Mouse (Mus musculus): ENCODE measurements at regions not wholly inside any gene's neighbourhood (a gene's known extent, or its start where the extent isn't known, plus 50 kb on each side); places are given as distances from the start of the nearest gene placed in this dataset.

DNA sequence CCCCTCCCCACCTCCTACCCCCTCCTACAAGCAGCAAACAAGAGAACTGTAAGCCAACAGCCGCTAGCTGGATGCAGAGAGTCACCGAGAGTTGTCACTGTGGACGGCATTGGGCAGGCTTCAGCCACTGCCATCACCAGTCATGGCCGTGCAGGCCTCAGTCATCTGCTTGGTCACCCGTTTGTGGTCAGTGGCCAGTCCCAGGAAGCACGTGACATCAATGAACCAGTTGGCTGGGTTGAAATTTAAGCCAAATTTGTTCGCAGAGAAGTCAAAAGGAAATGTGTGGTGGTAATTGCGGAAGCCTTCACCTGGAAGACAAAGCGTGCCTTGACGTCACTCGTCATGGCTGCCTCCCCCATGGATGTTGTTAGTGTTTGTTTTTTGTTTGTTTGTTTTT lies 60.7 kb upstream of the Tmem150c start:
- Histone ChIP-seq H3K36me3 (no peaks in the 10 kb centered on the region), H3K27me3 (no peaks in the 10 kb centered on the region), H3K4me3 (no peak overlapping the region), H3K27ac (no peak overlapping the region), H3K9ac (no peak overlapping the region), H3K9me3 (no peaks in the 10 kb centered on the region), H3K4me1 (replicated peaks) (peaks cover 8% of the 10 kb centered on the region), H3K4me2 (no peak overlapping the region)
- WGBS, result 87% methylated on average over 11 of the region's 11 CpGs
- ATAC-seq (ENCODE audit: low FRiP score), result no peak

DNA sequence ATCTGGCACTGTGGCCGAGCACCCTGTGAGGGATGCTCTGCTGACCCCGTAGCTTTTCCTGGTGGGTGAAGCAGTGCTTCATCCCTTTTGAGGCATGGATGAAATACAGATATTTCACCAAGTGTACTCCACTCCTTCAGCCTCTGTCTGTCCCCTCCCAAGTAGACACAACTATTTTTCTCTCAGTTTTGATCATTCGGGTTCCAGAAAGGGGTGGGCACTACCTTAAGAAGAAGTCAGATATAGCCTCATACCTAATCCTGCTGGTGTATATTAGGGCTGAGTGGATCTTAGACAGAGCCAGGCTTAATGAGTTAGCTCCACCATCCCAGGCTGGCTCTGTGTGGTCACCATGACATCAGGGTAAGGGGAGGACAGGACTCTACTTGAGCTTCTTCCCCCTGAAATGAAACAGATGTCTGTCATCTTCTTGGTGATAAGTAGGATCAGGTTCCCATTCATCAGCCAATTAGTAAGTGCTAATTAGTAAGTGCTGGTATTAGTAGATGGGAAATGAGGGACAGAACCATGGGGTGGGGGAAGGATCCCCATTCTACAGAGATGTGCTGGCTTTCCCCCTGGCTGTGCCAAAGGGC lies 58.7 kb upstream of the Tmem150c start:
- Histone ChIP-seq H3K9me3 (no peaks in the 10 kb centered on the region), H3K9ac (no peak overlapping the region), H3K4me1 (replicated peaks) (peaks cover 8% of the 10 kb centered on the region), H3K27me3 (no peaks in the 10 kb centered on the region), H3K27ac (no peak overlapping the region), H3K36me3 (no peaks in the 10 kb centered on the region), H3K4me3 (no peak overlapping the region), H3K4me2 (no peak overlapping the region)
- ATAC-seq (ENCODE audit: low FRiP score), result no peak
- WGBS, result 94% methylated on average over 3 of the region's 3 CpGs

DNA sequence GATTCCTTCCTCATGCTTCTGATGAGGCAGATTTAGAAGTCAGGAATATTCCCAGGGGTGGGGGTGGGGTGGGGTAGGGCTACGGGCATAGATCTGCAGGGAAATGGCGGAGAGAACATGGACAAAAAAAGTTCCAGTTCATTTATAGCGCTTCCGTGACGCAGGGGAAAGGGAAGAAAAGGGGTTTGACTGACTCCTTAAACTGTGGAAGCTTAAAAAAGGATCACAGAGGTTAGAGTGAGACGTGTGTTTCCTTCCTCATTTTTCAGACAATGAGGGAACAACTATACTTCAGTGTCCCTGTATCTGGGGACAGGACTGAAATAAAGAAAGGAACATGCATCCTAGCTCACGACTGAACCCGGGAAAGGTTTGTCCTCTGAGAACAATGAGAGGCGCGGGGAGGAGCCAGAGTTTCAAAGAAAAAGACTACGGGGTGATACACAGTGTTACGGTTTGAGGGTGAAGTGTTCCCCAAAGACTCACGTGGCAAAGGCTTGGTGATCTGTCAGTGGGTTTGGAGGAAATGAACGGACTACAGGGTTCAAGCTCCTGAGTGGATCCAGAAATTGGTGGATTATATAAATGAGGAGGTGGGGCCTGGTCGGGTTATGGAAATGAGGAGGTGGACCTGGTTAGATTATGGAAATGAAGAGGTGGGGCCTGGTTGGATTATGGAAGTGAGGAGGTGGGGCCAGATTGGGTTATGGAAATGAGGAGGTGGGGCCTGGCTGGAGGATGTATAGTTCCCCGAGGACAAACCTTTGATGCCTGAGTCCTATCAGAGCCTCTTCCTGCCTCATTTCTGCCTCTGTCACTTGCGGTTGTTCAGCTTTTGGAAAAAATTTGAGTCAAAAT lies 57.8 kb upstream of the Tmem150c start:
- no peak for ATAC-seq (ENCODE audit: low FRiP score)
- Histone ChIP-seq H3K9me3 (no peaks in the 10 kb centered on the region), H3K9ac (no peak overlapping the region), H3K4me3 (no peak overlapping the region), H3K4me1 (replicated peaks) (peaks cover 8% of the 10 kb centered on the region), H3K27ac (no peak overlapping the region), H3K27me3 (no peaks in the 10 kb centered on the region), H3K36me3 (no peaks in the 10 kb centered on the region), H3K4me2 (no peak overlapping the region; the same call in 1 of the 2 replicates)
- WGBS, result 17% methylated on average over 17 of the region's 17 CpGs

GRCm38 (mm10) chr5:100213901-100214300 lies 54.3 kb upstream of the Tmem150c start:
- Histone ChIP-seq H3K27me3 (no peaks in the 10 kb centered on the region), H3K9me3 (no peaks in the 10 kb centered on the region), H3K9ac (no peak overlapping the region), H3K4me1 (replicated peaks) (0 out of 2 replicates have a peak, but pooled peaks cover 3% of the 10 kb centered on the region), H3K27ac (no peak overlapping the region), H3K4me3 (no peak overlapping the region), H3K36me3 (no peaks in the 10 kb centered on the region), H3K4me2 (no peak overlapping the region)
- WGBS, result 38% methylated on average over 8 of the region's 8 CpGs
- ATAC-seq (ENCODE audit: low FRiP score), result no peak

DNA sequence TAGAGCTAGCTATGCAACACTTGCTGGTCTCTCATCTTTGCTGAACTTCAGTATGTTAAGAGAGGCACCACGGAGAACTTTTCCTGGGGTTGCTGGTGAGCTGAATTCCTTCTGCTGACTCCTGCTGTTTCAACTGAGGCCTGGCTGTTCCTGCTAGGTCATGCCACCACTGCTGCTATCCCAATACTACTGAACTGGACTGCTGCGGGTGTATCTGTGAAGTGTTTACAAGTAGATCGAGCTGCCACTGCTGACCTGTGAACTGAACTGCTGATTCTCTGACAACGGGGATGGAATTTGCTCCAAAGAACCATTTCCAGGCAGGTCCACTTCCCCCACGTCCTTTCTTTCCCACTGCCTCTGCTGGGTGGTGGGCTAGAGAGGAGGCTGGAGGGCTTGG lies 51.1 kb upstream of the Tmem150c start:
- no peaks in the 10 kb centered on the region for H3K9me3 ChIP-seq
- no peak overlapping the region for H3K4me3 ChIP-seq
- no peak overlapping the region for H3K4me2 ChIP-seq
- no peak overlapping the region for H3K9ac ChIP-seq
- 76% methylated on average over 5 of the region's 5 CpGs for WGBS
- H3K27ac ChIP-seq, result no peak overlapping the region
- ATAC-seq (ENCODE audit: low FRiP score), result no peak
- no peaks in the 10 kb centered on the region; the same call in 1 of the 2 replicates for H3K4me1 ChIP-seq (replicated peaks)
- no peaks in the 10 kb centered on the region for H3K27me3 ChIP-seq
- H3K36me3 ChIP-seq, result no peaks in the 10 kb centered on the region
